Mouse (Mus musculus): ENCODE measurements around the gene Fkbp8. TPM values are rescaled to one million over a fixed set of nuclear protein-coding genes. Genes with fewer than 3 reads are reported as not detected.
"Not testable (repeated sequence)": the region's sequence is repeated elsewhere in the genome, so short reads cannot be mapped to it uniquely, and the experiment has no call there.

Fkbp8 gene
- polyA plus RNA-seq, 1 experiment from 2014 or later: 389 TPM

- Histone ChIP-seq H3K27ac (replicated peaks) (peak overlapping the region; percentile 58), H3K9me3 (replicated peaks) (no peaks in the 10 kb centered on the region), H3K4me1 (peaks cover 72% of the 10 kb centered on the region), H3K9ac (replicated peaks) (0 out of 2 replicates have a peak overlapping the region, but pooled peaks have one; percentile 87), H3K36me3 (peaks cover 22% of the 10 kb centered on the region), H3K27me3 (replicated peaks) (peaks cover 44% of the 10 kb centered on the region), H3K4me3 (replicated peaks) (no peak overlapping the region), H3K4me2 (peak overlapping the region; percentile 90)
- 31% methylated on average over 16 of the region's 16 CpGs for WGBS
- no peak for ATAC-seq (ENCODE audit: low FRiP score)
Measured at GRCm38 (mm10) chr8:70504291-70504716, 23.2 kb upstream of the Fkbp8 start.

GRCm38 (mm10) chr8:70504851-70505250 is 22.7 kb upstream of the Fkbp8 start:
- H3K27ac ChIP-seq (replicated peaks): peak overlapping the region; percentile 58
- 0 out of 2 replicates have a peak overlapping the region, but pooled peaks have one; percentile 87 for H3K9ac ChIP-seq (replicated peaks)
- no peaks in the 10 kb centered on the region for H3K9me3 ChIP-seq (replicated peaks)
- H3K4me1 ChIP-seq: peaks cover 76% of the 10 kb centered on the region
- H3K27me3 ChIP-seq (replicated peaks): peaks cover 39% of the 10 kb centered on the region
- peak overlapping the region; percentile 90 for H3K4me2 ChIP-seq
- H3K4me3 ChIP-seq (replicated peaks): 0 out of 2 replicates have a peak overlapping the region, but pooled peaks have one; percentile 4
- H3K36me3 ChIP-seq: peaks cover 22% of the 10 kb centered on the region
- 73% methylated on average over 3 of the region's 3 CpGs for WGBS
- no peak for ATAC-seq (ENCODE audit: low FRiP score)

- Histone ChIP-seq H3K36me3 (peaks cover 22% of the 10 kb centered on the region), H3K4me1 (peaks cover 72% of the 10 kb centered on the region), H3K9me3 (replicated peaks) (no peaks in the 10 kb centered on the region), H3K27ac (replicated peaks) (peak overlapping the region; percentile 96), H3K4me3 (replicated peaks) (peak overlapping the region; percentile 70), H3K4me2 (peak overlapping the region; percentile 90), H3K27me3 (replicated peaks) (peaks cover 30% of the 10 kb centered on the region), H3K9ac (replicated peaks) (peak overlapping the region; percentile 87)
- peak; percentile 19 for ATAC-seq (ENCODE audit: low FRiP score)
- WGBS: 38% methylated on average over 32 of the region's 32 CpGs
Measured at GRCm38 (mm10) chr8:70505698-70506327, 21.7 kb upstream of the Fkbp8 start.

- ATAC-seq (ENCODE audit: low FRiP score): peak; percentile 86
- Histone ChIP-seq H3K4me2 (peak within 1 kb of the TSS; percentile 90), H3K4me3 (replicated peaks) (peak within 1 kb of the TSS; percentile 70), H3K9ac (replicated peaks) (peak within 1 kb of the TSS; percentile 87), H3K4me1 (peaks cover 70% of the 10 kb centered on the region), H3K36me3 (peaks cover 22% of the 10 kb centered on the region), H3K27me3 (replicated peaks) (peaks cover 23% of the 10 kb centered on the region), H3K9me3 (replicated peaks) (no peaks in the 10 kb centered on the region), H3K27ac (replicated peaks) (peak within 1 kb of the TSS; percentile 96)
- 2% methylated on average over 40 of the region's 40 CpGs for WGBS
Measured at GRCm38 (mm10) chr8:70506328-70507026, 21.0 kb upstream of the Fkbp8 start, which contains the start of gene Rex1bd. TSS of gene Rex1bd (minus strand) at chr8:70506752.

- Histone ChIP-seq H3K9me3 (replicated peaks) (no peaks in the 10 kb centered on the region), H3K4me1 (peaks cover 65% of the 10 kb centered on the region), H3K4me3 (replicated peaks) (peak overlapping the region; percentile 70), H3K36me3 (peaks cover 22% of the 10 kb centered on the region), H3K9ac (replicated peaks) (no peak overlapping the region; the same call in 1 of the 2 replicates), H3K4me2 (peak overlapping the region; percentile 90; the same call in 1 of the 2 replicates), H3K27ac (replicated peaks) (peak overlapping the region; percentile 96; the same call in 1 of the 2 replicates), H3K27me3 (replicated peaks) (peaks cover 18% of the 10 kb centered on the region)
- no peak for ATAC-seq (ENCODE audit: low FRiP score)
- 64% methylated on average over 5 of the region's 5 CpGs for WGBS
Measured at GRCm38 (mm10) chr8:70507027-70507393, 20.5 kb upstream of the Fkbp8 start.

- H3K36me3 ChIP-seq: peaks cover 29% of the 10 kb centered on the region
- peak overlapping the region; percentile 95 for H3K9ac ChIP-seq (replicated peaks)
- H3K4me3 ChIP-seq (replicated peaks): peak overlapping the region; percentile 94
- no peak for ATAC-seq (ENCODE audit: low FRiP score)
- peak overlapping the region; percentile 98 for H3K4me2 ChIP-seq
- no peaks in the 10 kb centered on the region for H3K27me3 ChIP-seq (replicated peaks)
- H3K4me1 ChIP-seq: peaks cover 41% of the 10 kb centered on the region
- H3K27ac ChIP-seq (replicated peaks): peak overlapping the region; percentile 97; the same call in 1 of the 2 replicates
- 15% methylated on average over 25 of the region's 25 CpGs for WGBS
- H3K9me3 ChIP-seq (replicated peaks): no peaks in the 10 kb centered on the region
Measured at GRCm38 (mm10) chr8:70509281-70509952, 18.1 kb upstream of the Fkbp8 start.

- H3K36me3 ChIP-seq: peaks cover 30% of the 10 kb centered on the region
- H3K4me3 ChIP-seq (replicated peaks): peak within 1 kb of the TSS; percentile 94
- WGBS: 1% methylated on average over 74 of the region's 74 CpGs
- peak; percentile 87 for ATAC-seq (ENCODE audit: low FRiP score)
- peak within 1 kb of the TSS; percentile 98 for H3K4me2 ChIP-seq
- no peaks in the 10 kb centered on the region for H3K27me3 ChIP-seq (replicated peaks)
- H3K27ac ChIP-seq (replicated peaks): peak within 1 kb of the TSS; percentile 97
- H3K9me3 ChIP-seq (replicated peaks): no peaks in the 10 kb centered on the region
- peaks cover 31% of the 10 kb centered on the region for H3K4me1 ChIP-seq
- H3K9ac ChIP-seq (replicated peaks): peak within 1 kb of the TSS; percentile 95
Measured at GRCm38 (mm10) chr8:70510228-70510915, 17.2 kb upstream of the Fkbp8 start, which contains the start of gene Uba52. TSS of gene Uba52 (minus strand) at chr8:70510801.

- not testable (repeated sequence) for H3K9me3 ChIP-seq (replicated peaks); H3K27me3 ChIP-seq (replicated peaks); ATAC-seq (ENCODE audit: low FRiP score)
- WGBS: 83% methylated on average over 6 of the region's 6 CpGs
- peak overlapping the region; percentile 95 for H3K9ac ChIP-seq (replicated peaks)
- peaks cover 23% of the 10 kb centered on the region for H3K4me1 ChIP-seq
- peak overlapping the region; percentile 94 for H3K4me3 ChIP-seq (replicated peaks)
- H3K36me3 ChIP-seq: peaks cover 30% of the 10 kb centered on the region
- peak overlapping the region; percentile 98 for H3K4me2 ChIP-seq
- peak overlapping the region; percentile 97 for H3K27ac ChIP-seq (replicated peaks)
Measured at GRCm38 (mm10) chr8:70511174-70511573, 16.4 kb upstream of the Fkbp8 start.

GRCm38 (mm10) chr8:70511770-70512169 is 15.8 kb upstream of the Fkbp8 start:
- H3K4me2 ChIP-seq: no peak overlapping the region
- no peaks in the 10 kb centered on the region for H3K27me3 ChIP-seq (replicated peaks)
- WGBS: 95% methylated on average over 2 of the region's 2 CpGs
- no peak for ATAC-seq (ENCODE audit: low FRiP score)
- no peak overlapping the region for H3K9ac ChIP-seq (replicated peaks)
- H3K36me3 ChIP-seq: peaks cover 36% of the 10 kb centered on the region
- H3K27ac ChIP-seq (replicated peaks): no peak overlapping the region
- H3K9me3 ChIP-seq (replicated peaks): no peaks in the 10 kb centered on the region
- H3K4me3 ChIP-seq (replicated peaks): no peak overlapping the region
- peaks cover 23% of the 10 kb centered on the region for H3K4me1 ChIP-seq

GRCm38 (mm10) chr8:70512253-70512903 is 15.1 kb upstream of the Fkbp8 start:
- Histone ChIP-seq H3K4me1 (peaks cover 19% of the 10 kb centered on the region), H3K4me2 (no peak overlapping the region), H3K36me3 (peaks cover 32% of the 10 kb centered on the region), H3K9me3 (replicated peaks) (no peaks in the 10 kb centered on the region), H3K27ac (replicated peaks) (no peak overlapping the region), H3K9ac (replicated peaks) (no peak overlapping the region), H3K27me3 (replicated peaks) (no peaks in the 10 kb centered on the region), H3K4me3 (replicated peaks) (no peak overlapping the region)
- whole genome bisulfite sequencing: 97% methylated on average over 11 of the region's 11 CpGs
- no peak for ATAC-seq (ENCODE audit: low FRiP score)
